Mouse (Mus musculus): ENCODE data around the gene Lrp2. TPM values are rescaled to one million over a fixed set of nuclear protein-coding genes. Genes with fewer than 3 reads are reported as not detected.

Lrp2 gene
- total RNA-seq, 2 experiments from 2014 or later = 0.12 to 0.15 TPM

GRCm38 (mm10) chr2:69536018-69536417 is 49.8 kb downstream of the Lrp2 start:
- no peak for DNase-seq (ENCODE audit: extremely low spot score in 1 of 2, low spot score in 2 of 2)
- intact Hi-C loops (cut with DNase I) = no loop called here

GRCm38 (mm10) chr2:69531528-69532055 is 54.3 kb downstream of the Lrp2 start:
- intact Hi-C loops (cut with DNase I) = no loop called here
- no peak for DNase-seq (ENCODE audit: extremely low spot score in 1 of 2, low spot score in 2 of 2)

DNA sequence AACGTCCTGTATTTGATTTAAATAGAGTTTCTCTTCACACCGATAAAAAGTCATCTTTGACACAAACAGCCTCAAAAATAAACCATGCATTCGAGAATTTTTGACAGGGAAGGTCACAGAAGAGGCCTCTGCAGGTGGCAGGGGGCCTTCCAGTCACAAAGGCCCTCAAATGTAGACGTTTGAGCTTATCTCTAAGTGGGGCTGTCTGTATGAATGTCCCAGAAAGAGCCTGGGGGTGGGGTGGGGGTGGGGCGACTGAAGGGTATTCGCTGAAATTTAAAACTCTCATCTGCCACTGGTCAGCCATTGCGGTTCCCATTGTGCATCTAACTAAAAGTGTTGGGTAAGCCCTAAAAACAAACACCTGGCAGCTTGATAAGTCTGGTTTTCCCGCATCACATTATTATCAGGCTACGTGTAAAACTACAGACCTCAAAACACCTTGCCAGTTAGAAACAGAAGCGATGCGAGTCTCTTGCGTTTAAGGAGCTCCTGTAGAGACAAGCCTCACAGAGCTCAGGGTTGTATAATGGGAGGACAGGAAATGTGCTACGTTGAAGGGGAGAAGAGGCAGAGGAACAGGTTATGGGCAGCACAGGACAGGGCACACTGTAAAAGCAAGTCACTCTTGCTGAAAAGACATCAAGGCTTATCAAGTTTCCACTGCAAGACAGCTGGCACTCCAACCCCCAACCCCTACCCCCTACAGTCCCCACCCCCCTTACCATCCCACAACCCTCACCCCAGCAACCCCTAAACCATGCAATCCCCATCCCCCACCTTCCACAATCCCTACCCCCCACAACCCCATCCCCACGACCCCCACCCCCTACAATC is 55.0 kb downstream of the Lrp2 start:
- no peak for DNase-seq (ENCODE audit: extremely low spot score in 1 of 2, low spot score in 2 of 2)
- intact Hi-C loops (cut with DNase I) = no loop called here

DNA sequence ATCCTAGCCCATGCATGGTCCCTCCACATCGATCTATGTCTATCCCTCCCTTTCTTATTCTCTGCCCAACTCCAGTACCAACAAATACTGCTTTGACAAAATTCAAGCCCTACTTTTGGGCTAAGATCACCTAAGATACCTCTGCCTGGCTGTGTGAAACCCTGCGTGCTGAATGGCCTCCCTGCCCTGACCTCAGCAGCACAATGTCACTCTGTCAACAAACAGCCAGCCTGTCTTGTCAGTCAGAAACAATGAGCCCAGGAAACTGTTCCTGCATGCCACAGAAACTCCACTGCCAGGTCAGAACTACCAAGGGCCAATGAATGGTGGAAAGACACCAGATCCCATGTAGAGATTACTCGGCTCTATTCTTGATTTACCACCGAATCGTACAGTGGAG is 55.7 kb downstream of the Lrp2 start:
- no peak for DNase-seq (ENCODE audit: extremely low spot score in 1 of 2, low spot score in 2 of 2)
- intact Hi-C loops (cut with DNase I) = no loop called here

DNA sequence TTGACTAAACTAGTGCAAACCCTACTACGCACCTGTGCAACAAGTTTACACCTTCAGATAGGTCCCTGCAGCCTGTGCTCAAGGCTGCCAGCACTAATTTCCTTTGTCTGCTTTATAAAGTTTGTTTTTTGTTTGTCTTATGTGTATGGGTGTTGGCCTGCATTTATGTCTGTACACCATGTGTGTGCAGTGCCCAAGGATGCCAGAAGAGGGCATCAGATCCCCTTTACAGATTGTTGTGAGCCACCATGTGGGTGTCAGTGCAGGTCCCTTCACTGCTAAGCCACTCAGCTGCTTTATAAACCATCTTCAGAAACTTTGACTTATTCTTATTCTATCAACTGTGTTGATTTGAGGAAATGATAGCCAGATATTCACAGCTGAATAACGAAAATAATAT is 65.6 kb downstream of the Lrp2 start:
- DNase-seq (ENCODE audit: extremely low spot score in 1 of 2, low spot score in 2 of 2) = no peak
- intact Hi-C loops (cut with DNase I) = no loop called here

GRCm38 (mm10) chr2:69518307-69518706 is 67.6 kb downstream of the Lrp2 start:
- no peak for DNase-seq (ENCODE audit: extremely low spot score in 1 of 2, low spot score in 2 of 2)
- intact Hi-C loops (cut with DNase I) = no loop called here

- DNase-seq (ENCODE audit: extremely low spot score in 1 of 2, low spot score in 2 of 2) = no peak
- intact Hi-C loops (cut with DNase I) = no loop called here
Measured at GRCm38 (mm10) chr2:69511766-69512165, 74.1 kb downstream of the Lrp2 start.

DNA sequence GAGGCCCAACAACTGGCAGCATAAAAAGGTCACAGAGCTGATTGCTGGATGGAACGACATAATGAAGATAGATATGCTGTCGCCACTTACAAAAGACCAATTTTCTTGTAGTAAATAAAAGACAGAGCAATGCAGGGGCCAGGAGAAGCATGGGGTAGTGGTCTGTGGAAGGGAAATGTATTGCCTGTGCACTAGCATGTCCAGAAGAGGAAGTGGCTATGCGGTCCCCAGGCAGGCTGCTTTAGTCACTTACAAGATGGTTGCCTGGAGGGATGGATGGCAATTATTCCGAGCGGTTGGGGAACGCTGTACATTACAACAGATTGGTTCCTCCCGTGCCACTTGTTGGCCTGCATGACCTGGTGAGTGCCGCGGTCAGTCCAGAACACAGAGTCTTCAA is 85.5 kb downstream of the Lrp2 start:
- no peak for DNase-seq (ENCODE audit: extremely low spot score in 1 of 2, low spot score in 2 of 2)
- intact Hi-C loops (cut with DNase I) = no loop called here

GRCm38 (mm10) chr2:69493130-69493529 is 92.7 kb downstream of the Lrp2 start:
- DNase-seq (ENCODE audit: extremely low spot score in 1 of 2, low spot score in 2 of 2) = peak in 1 of 2 experiments; percentile 5
- intact Hi-C loops (cut with DNase I) = no loop called here

GRCm38 (mm10) chr2:69480965-69481364 is 104.9 kb downstream of the Lrp2 start:
- DNase-seq (ENCODE audit: extremely low spot score in 1 of 2, low spot score in 2 of 2) = no peak
- intact Hi-C loops (cut with DNase I) = no loop called here

GRCm38 (mm10) chr2:69479859-69480258 is 106.0 kb downstream of the Lrp2 start:
- intact Hi-C loops (cut with DNase I) = no loop called here
- no peak for DNase-seq (ENCODE audit: extremely low spot score in 1 of 2, low spot score in 2 of 2)

DNA sequence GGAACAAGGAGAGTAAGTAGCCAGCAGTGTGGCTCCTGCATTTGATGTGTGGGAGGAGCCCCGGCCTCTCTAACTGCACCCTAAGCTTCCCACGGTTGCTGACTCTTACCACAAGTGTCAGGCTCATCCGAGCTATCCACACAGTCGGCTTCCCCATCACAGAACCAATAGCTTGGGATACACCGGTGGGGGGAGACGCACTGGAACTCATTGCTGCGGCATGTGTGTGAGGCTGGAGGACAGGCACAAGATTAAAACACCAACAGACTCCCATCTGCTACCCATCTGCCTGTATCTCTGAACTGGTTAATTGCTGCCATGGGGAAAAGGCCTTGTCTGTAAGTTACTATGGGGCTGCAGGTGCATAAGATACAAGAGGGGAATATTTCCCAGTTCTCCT is 109.0 kb downstream of the Lrp2 start:
- intact Hi-C loops (cut with DNase I) = no loop called here
- no peak for DNase-seq (ENCODE audit: extremely low spot score in 1 of 2, low spot score in 2 of 2)

DNA sequence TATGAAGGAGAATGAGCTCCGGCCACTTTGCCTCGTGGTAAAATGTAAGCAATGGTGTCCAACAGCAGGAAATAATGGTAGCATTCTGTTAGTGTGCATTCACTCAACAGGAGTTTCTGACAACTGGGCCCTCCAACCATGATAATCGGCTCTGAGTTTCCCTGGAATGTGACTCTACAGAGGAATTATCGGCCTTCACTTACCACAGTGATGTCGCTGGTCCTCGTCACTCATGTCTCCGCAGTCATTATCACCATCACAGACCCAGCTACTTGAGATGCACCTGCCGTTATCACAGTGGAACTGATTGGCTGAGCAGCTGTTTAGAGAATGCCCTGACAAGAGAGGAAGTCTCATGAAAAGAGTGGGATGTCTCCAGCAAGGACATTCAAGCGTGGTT is 110.7 kb downstream of the Lrp2 start:
- no peak for DNase-seq (ENCODE audit: extremely low spot score in 1 of 2, low spot score in 2 of 2)
- intact Hi-C loops (cut with DNase I) = no loop called here

DNA sequence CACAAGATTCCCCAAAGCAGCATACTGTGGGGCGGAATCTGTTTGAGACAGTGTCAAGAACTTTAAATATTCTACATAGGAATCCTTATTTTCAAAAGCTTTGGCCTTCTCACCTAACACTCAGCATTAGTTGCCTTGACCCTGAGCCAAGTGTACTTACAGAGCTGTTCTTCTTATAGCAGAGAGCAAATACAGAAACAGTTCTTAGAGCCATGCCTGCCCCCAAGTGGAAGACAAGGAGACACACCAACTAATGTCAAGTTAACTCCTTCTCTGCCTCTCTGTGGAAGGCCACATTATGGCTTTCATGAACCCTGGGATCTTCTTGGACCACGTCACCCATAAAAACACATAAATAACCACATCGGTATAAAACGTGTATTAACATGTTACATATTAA is 114.0 kb downstream of the Lrp2 start:
- intact Hi-C loops (cut with DNase I) = no loop called here
- DNase-seq (ENCODE audit: extremely low spot score in 1 of 2, low spot score in 2 of 2) = peak in 1 of 2 experiments; percentile 23

DNA sequence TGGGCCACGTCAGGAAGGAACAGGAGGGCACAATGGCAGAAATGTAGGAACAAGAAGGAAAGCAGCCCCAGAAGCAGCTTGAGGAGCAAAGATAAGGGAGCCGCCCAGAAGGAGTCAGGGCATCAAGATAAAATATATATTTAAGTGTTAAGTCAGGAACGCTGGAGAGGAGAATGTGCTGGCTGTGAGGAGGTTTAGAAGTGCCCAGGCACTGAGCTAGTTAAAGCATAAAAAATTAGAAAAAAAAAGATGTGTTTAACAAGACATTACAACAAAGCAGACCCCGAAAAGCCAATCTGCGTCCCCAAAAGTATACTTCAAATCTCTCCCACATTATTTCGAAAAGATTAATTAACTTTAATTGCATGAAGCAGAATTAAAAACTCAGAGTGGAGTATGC is 122.3 kb downstream of the Lrp2 start:
- intact Hi-C loops (cut with DNase I) = no loop called here
- no peak for DNase-seq (ENCODE audit: extremely low spot score in 1 of 2, low spot score in 2 of 2)

- intact Hi-C loops (cut with DNase I) = no loop called here
- no peak for DNase-seq (ENCODE audit: extremely low spot score in 1 of 2, low spot score in 2 of 2)
Measured at GRCm38 (mm10) chr2:69459481-69459880, 126.4 kb downstream of the Lrp2 start.

DNA sequence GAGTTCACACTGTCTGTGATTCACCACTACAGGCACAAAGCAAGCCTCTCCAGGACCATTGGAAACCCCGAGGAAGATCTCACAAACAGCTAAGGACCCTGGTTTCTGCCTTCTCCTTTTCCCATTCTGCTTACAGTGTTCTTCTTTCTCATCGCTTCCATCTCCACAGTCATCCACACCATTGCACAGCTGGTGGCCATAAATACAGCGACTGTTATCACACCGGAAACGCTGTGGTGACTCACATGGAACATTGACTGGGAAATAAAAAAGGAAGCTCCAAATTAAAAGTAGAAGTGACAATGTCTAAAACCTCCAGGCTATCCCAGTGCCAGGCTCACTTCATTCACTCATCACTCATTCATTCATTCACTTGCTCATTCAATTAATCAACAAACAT is 134.7 kb downstream of the Lrp2 start:
- no peak for DNase-seq (ENCODE audit: extremely low spot score in 1 of 2, low spot score in 2 of 2)
- intact Hi-C loops (cut with DNase I) = no loop called here

DNA sequence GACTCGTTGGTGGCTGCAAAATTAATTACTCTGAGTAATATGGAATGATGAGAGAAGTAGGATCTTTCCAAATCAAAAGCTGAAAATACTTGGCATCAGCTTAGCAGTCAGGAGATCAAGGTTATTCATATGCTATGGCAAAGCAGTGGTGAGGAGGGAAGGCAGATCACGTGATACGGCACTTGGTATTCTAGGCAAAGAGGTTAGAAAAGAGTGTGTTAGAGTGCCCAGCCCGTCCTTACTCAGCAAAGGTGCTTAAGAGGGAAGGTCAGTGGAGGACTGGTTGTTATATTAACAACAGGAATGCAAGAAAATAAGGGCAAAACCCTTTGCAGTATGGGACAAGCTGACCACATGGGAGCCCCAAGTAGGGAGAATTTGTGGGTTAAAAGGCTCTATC is 137.3 kb downstream of the Lrp2 start:
- no peak for DNase-seq (ENCODE audit: extremely low spot score in 1 of 2, low spot score in 2 of 2)
- intact Hi-C loops (cut with DNase I) = no loop called here

- DNase-seq (ENCODE audit: extremely low spot score in 1 of 2, low spot score in 2 of 2) = peak in 1 of 2 experiments; percentile 17
- intact Hi-C loops (cut with DNase I) = no loop called here
Measured at GRCm38 (mm10) chr2:69445896-69446472, 139.9 kb downstream of the Lrp2 start.

- DNase-seq (ENCODE audit: extremely low spot score in 1 of 2, low spot score in 2 of 2) = no peak
- intact Hi-C loops (cut with DNase I) = no loop called here
Measured at GRCm38 (mm10) chr2:69441656-69442055, 144.2 kb downstream of the Lrp2 start.
